Mouse (Mus musculus): ENCODE measurements around the gene Sugp1. TPM values are rescaled to one million over a fixed set of nuclear protein-coding genes. Genes with fewer than 3 reads are reported as not detected.

Gene Sugp1
- polyA plus RNA-seq, 1 experiment from 2014 or later = 39.5 TPM

GRCm38 (mm10) chr8:70110451-70110850 lies 67.8 kb downstream of the Sugp1 start:
- ATAC-seq (ENCODE audit: insufficient read depth, low FRiP score, low TSS enrichment) (no peak), DNase-seq (ENCODE audit: low spot score) (no peak)
- WGBS = 82% methylated on average over 2 of the region's 2 CpGs
- H3K27ac ChIP-seq (ENCODE audit: low read depth, low read length) = no peak overlapping the region
- no peak overlapping the region for H3K9ac ChIP-seq (ENCODE audit: low read length)
- no peaks in the 10 kb centered on the region for H3K9me3 ChIP-seq (ENCODE audit: control insufficient read depth, low read length)
- H3K4me2 ChIP-seq (ENCODE audit: low read depth) = no peak overlapping the region
- H3K36me3 ChIP-seq (ENCODE audit: control insufficient read depth, insufficient read depth, low read length) = peaks cover 4% of the 10 kb centered on the region; the same call in 1 of the 2 replicates
- H3K27me3 ChIP-seq (ENCODE audit: control insufficient read depth, insufficient read depth, low read length) = peaks cover 59% of the 10 kb centered on the region
- H3K4me3 ChIP-seq (ENCODE audit: low read depth, low read length) = no peak overlapping the region
- H3K4me1 ChIP-seq (ENCODE audit: control insufficient read depth, insufficient read depth, low read length) = peaks cover 2% of the 10 kb centered on the region; the same call in 1 of the 2 replicates

- ATAC-seq (ENCODE audit: insufficient read depth, low FRiP score, low TSS enrichment) (peak; percentile 26; the same call in 1 of the 2 replicates), DNase-seq (ENCODE audit: low spot score) (no peak)
- H3K9me3 ChIP-seq (ENCODE audit: control insufficient read depth, low read length) = no peaks in the 10 kb centered on the region
- H3K36me3 ChIP-seq (ENCODE audit: control insufficient read depth, insufficient read depth, low read length) = peaks cover 4% of the 10 kb centered on the region; the same call in 1 of the 2 replicates
- WGBS = 48% methylated on average over 23 of the region's 23 CpGs
- no peak overlapping the region for H3K4me2 ChIP-seq (ENCODE audit: low read depth)
- H3K4me3 ChIP-seq (ENCODE audit: low read depth, low read length) = no peak overlapping the region
- H3K4me1 ChIP-seq (ENCODE audit: control insufficient read depth, insufficient read depth, low read length) = peaks cover 2% of the 10 kb centered on the region; the same call in 1 of the 2 replicates
- H3K27me3 ChIP-seq (ENCODE audit: control insufficient read depth, insufficient read depth, low read length) = peaks cover 60% of the 10 kb centered on the region
- H3K27ac ChIP-seq (ENCODE audit: low read depth, low read length) = no peak overlapping the region
- H3K9ac ChIP-seq (ENCODE audit: low read length) = no peak overlapping the region
Observed at GRCm38 (mm10) chr8:70111192-70111795, 68.7 kb downstream of the Sugp1 start.

- no peak overlapping the region for H3K4me2 ChIP-seq (ENCODE audit: low read depth)
- H3K27ac ChIP-seq (ENCODE audit: low read depth, low read length) = no peak overlapping the region
- H3K4me1 ChIP-seq (ENCODE audit: control insufficient read depth, insufficient read depth, low read length) = peaks cover 2% of the 10 kb centered on the region; the same call in 1 of the 2 replicates
- no peak for ATAC-seq (ENCODE audit: insufficient read depth, low FRiP score, low TSS enrichment)
- peaks cover 60% of the 10 kb centered on the region for H3K27me3 ChIP-seq (ENCODE audit: control insufficient read depth, insufficient read depth, low read length)
- H3K9me3 ChIP-seq (ENCODE audit: control insufficient read depth, low read length) = no peaks in the 10 kb centered on the region
- WGBS = 6% methylated on average over 43 of the region's 43 CpGs
- H3K9ac ChIP-seq (ENCODE audit: low read length) = no peak overlapping the region
- H3K36me3 ChIP-seq (ENCODE audit: control insufficient read depth, insufficient read depth, low read length) = peaks cover 4% of the 10 kb centered on the region; the same call in 1 of the 2 replicates
- peak; percentile 38 for DNase-seq (ENCODE audit: low spot score)
- no peak overlapping the region for H3K4me3 ChIP-seq (ENCODE audit: low read depth, low read length)
Observed at GRCm38 (mm10) chr8:70112401-70113016, 69.9 kb downstream of the Sugp1 start.

DNA sequence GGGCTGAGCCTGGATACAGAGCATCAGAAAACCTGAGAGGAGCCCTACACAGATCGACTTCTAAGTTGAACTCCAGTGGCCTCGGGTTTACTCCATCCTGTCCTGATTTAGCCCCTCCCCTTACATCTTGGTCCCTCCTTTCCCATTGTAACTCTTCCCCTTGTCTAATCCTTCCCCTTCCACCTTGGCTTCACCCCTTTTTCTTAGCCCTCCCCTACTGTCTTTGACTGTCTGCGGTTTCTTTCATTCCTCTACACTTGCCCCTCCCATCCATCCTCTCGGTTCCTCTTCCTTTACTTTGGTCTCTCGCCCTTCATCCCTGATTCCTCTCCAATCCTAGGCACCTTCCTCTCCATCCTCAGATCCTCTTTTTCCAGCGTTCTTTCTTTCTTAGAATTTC lies 71.9 kb downstream of the Sugp1 start:
- WGBS = 25% methylated on average over 6 of the region's 6 CpGs
- peaks cover 2% of the 10 kb centered on the region; the same call in 1 of the 2 replicates for H3K36me3 ChIP-seq (ENCODE audit: control insufficient read depth, insufficient read depth, low read length)

DNA sequence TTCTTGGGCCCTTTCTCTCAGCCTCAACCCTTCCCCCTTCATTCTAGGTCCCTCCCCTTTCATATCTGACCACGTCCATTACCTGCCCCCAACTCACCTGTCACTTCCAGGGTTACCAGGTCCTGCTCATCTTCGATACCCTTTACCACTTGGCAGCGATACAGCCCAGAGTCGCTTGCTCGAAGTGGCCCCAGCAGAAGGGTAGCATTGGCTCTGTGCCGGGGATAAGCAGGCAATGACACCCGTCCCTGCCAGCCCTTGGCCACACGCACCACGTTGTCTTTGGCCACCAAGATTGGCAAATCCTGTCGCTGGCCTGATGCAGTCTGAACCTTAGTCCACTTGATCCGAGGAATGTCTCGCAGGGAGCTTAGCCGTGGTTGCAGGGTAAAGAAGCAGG lies 72.3 kb downstream of the Sugp1 start:
- peaks cover 60% of the 10 kb centered on the region for H3K27me3 ChIP-seq (ENCODE audit: control insufficient read depth, insufficient read depth, low read length)
- no peaks in the 10 kb centered on the region for H3K9me3 ChIP-seq (ENCODE audit: control insufficient read depth, low read length)
- H3K9ac ChIP-seq (ENCODE audit: low read length) = no peak overlapping the region
- H3K4me1 ChIP-seq (ENCODE audit: control insufficient read depth, insufficient read depth, low read length) = peaks cover 6% of the 10 kb centered on the region; the same call in 1 of the 2 replicates
- H3K4me2 ChIP-seq (ENCODE audit: low read depth) = no peak overlapping the region
- no peak overlapping the region for H3K27ac ChIP-seq (ENCODE audit: low read depth, low read length)
- WGBS = 72% methylated on average over 13 of the region's 13 CpGs
- ATAC-seq (ENCODE audit: insufficient read depth, low FRiP score, low TSS enrichment) = no peak
- DNase-seq (ENCODE audit: low spot score) = no peak
- no peak overlapping the region for H3K4me3 ChIP-seq (ENCODE audit: low read depth, low read length)
- H3K36me3 ChIP-seq (ENCODE audit: control insufficient read depth, insufficient read depth, low read length) = peaks cover 2% of the 10 kb centered on the region; the same call in 1 of the 2 replicates

More for the DNA sequence above, 71.9 kb downstream of the Sugp1 start:
- no peak overlapping the region for H3K27ac ChIP-seq (ENCODE audit: low read depth, low read length)
- ATAC-seq (ENCODE audit: insufficient read depth, low FRiP score, low TSS enrichment) (no peak), DNase-seq (ENCODE audit: low spot score) (no peak)
- peaks cover 6% of the 10 kb centered on the region; the same call in 1 of the 2 replicates for H3K4me1 ChIP-seq (ENCODE audit: control insufficient read depth, insufficient read depth, low read length)
- H3K9ac ChIP-seq (ENCODE audit: low read length) = no peak overlapping the region
- peaks cover 61% of the 10 kb centered on the region for H3K27me3 ChIP-seq (ENCODE audit: control insufficient read depth, insufficient read depth, low read length)
- H3K4me3 ChIP-seq (ENCODE audit: low read depth, low read length) = no peak overlapping the region
- no peaks in the 10 kb centered on the region for H3K9me3 ChIP-seq (ENCODE audit: control insufficient read depth, low read length)
- no peak overlapping the region for H3K4me2 ChIP-seq (ENCODE audit: low read depth)

GRCm38 (mm10) chr8:70117611-70118010 lies 75.0 kb downstream of the Sugp1 start:
- DNase-seq (ENCODE audit: low spot score) = peak; percentile 46
- Histone ChIP-seq H3K36me3 (ENCODE audit: control insufficient read depth, insufficient read depth, low read length) (no peaks in the 10 kb centered on the region; the same call in 1 of the 2 replicates), H3K4me2 (ENCODE audit: low read depth) (no peak overlapping the region), H3K27ac (ENCODE audit: low read depth, low read length) (no peak overlapping the region), H3K4me1 (ENCODE audit: control insufficient read depth, insufficient read depth, low read length) (peaks cover 3% of the 10 kb centered on the region; the same call in 1 of the 2 replicates), H3K4me3 (ENCODE audit: low read depth, low read length) (no peak overlapping the region), H3K27me3 (ENCODE audit: control insufficient read depth, insufficient read depth, low read length) (peaks cover 34% of the 10 kb centered on the region), H3K9me3 (ENCODE audit: control insufficient read depth, low read length) (no peaks in the 10 kb centered on the region), H3K9ac (ENCODE audit: low read length) (no peak overlapping the region)
- ATAC-seq (ENCODE audit: insufficient read depth, low FRiP score, low TSS enrichment) = no peak
- WGBS = 8% methylated on average over 9 of the region's 9 CpGs

DNA sequence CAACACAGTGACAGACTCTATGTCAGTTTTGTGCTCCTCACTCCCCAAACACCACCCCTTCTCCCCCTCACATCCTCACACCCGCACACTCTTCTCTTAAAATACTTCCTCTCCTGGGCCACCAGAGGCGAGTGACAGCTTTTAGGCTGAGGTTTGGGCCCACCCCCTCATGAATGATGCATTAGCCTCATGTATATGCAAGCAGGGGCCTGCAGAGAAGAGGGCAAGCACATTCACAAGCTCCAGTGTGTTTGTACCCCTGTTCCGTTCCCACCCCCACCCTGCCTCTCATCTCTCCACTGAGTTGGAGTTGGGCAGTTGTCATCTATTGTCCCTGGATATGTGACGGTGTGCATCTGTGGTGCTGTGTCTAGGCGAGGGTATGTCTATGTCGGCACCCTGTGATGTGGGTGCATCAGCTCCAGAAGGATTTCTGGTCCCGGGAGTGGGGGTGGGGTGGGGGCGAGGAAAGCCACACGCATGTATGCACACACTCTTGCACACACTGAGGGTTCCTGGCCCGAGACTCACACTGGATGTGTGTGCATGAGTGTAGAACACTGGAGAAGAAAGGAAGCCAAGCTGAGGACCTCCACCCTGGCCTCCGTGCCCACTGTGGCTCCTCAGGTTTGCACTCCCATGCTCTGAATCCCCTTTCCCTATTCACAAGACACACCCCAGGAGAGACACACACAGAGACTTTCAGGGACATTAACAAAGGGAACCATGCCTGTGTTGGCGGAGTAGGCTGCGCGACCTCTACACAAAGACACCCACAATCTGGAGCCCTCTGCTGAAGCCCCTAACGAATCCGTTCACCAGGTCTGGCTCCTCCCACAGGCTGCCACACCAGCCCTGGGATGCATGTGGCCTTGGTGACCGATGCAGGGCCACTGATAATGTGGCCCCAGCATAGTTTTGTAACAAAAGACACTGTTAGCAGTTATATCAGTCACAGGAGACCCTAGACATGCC lies 76.4 kb downstream of the Sugp1 start:
- Histone ChIP-seq H3K4me2 (ENCODE audit: low read depth) (peak overlapping the region; percentile 73), H3K9ac (ENCODE audit: low read length) (peak overlapping the region; percentile 64), H3K36me3 (ENCODE audit: control insufficient read depth, insufficient read depth, low read length) (no peaks in the 10 kb centered on the region; the same call in 1 of the 2 replicates), H3K4me1 (ENCODE audit: control insufficient read depth, insufficient read depth, low read length) (peaks cover 3% of the 10 kb centered on the region; the same call in 1 of the 2 replicates), H3K27ac (ENCODE audit: low read depth, low read length) (peak overlapping the region; percentile 92), H3K27me3 (ENCODE audit: control insufficient read depth, insufficient read depth, low read length) (peaks cover 20% of the 10 kb centered on the region), H3K4me3 (ENCODE audit: low read depth, low read length) (peak overlapping the region; percentile 38), H3K9me3 (ENCODE audit: control insufficient read depth, low read length) (no peaks in the 10 kb centered on the region)
- 9% methylated on average over 17 of the region's 17 CpGs for WGBS
- ATAC-seq (ENCODE audit: insufficient read depth, low FRiP score, low TSS enrichment) (peak; percentile 90), DNase-seq (ENCODE audit: low spot score) (peak; percentile 84)

DNA sequence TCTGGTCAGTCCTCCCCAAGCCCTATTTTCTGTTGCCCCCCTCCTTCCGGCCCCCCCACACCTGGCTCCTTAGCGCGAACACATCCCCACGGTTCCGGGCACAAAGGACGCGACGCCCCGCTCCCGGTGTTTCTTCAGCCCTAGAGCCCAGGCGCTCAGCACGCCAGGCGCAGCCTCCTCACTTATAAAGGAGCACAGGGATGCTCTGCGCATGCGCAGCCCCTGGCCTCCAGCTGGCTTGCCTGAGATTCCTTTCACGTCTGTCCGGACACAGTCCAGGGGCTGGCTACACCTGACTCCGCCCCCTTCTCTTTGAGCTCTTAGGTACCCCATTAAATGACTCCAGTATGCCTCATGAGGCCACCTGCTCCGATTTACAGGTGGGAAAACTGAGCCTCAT lies 78.1 kb downstream of the Sugp1 start, which contains the start of gene Ncan:
Gene Ncan (minus strand): TSS at position 207 of the 400 bp plus-strand sequence.
- ATAC-seq (ENCODE audit: insufficient read depth, low FRiP score, low TSS enrichment) = peak; percentile 70; the same call in 1 of the 2 replicates
- Histone ChIP-seq H3K4me3 (ENCODE audit: low read depth, low read length) (peak within 1 kb of the TSS; percentile 38), H3K36me3 (ENCODE audit: control insufficient read depth, insufficient read depth, low read length) (no peaks in the 10 kb centered on the region), H3K27ac (ENCODE audit: low read depth, low read length) (peak within 1 kb of the TSS; percentile 92), H3K4me2 (ENCODE audit: low read depth) (peak within 1 kb of the TSS; percentile 73), H3K4me1 (ENCODE audit: control insufficient read depth, insufficient read depth, low read length) (peaks cover 3% of the 10 kb centered on the region; the same call in 1 of the 2 replicates), H3K9me3 (ENCODE audit: control insufficient read depth, low read length) (no peaks in the 10 kb centered on the region), H3K9ac (ENCODE audit: low read length) (peak within 1 kb of the TSS; percentile 64), H3K27me3 (ENCODE audit: control insufficient read depth, insufficient read depth, low read length) (peaks cover 4% of the 10 kb centered on the region)
- WGBS = 2% methylated on average over 19 of the region's 19 CpGs
- DNase-seq (ENCODE audit: low spot score) = peak; percentile 91

Data from neural tube, embryonic 11.5 days (tissue).